ENCODE assay signal across 9 mouse cellular contexts in genomic region chr3:101799852-101800595, GRCm38 (mm10). TPM values are rescaled to one million over a fixed set of nuclear protein-coding genes. Genes with fewer than 3 reads are reported as not detected.
DNase-seq lines count a peak whose midpoint lies in the region; ATAC-seq and TF ChIP-seq lines count a peak whose summit lies in the region.
"Had no signal": no experiment of that assay in that cellular context is flagged by ENCODE, and none has a peak within 500 bp of the region (broad histone marks: within the 10 kb centered on the region; RNA-seq: fewer than 3 reads in every experiment).

No protein-coding gene starts in this region.

- TF ChIP-seq CTCF in lung, postnatal 0 days (IDR thresholded peaks at IDR 0.05): no peak
- no peak for TF ChIP-seq CTCF in lung, adult 2 months (IDR thresholded peaks at IDR 0.05; ENCODE audit: insufficient read depth, low read length)

- H3K9ac ChIP-seq in lung, postnatal 0 days (replicated peaks; ENCODE audit: low read depth): no peak overlapping the region
- H3K9ac ChIP-seq in hindbrain, embryonic 16.5 days (ENCODE audit: low read depth, low read length): no peak overlapping the region

- peak; percentile 16; the same call in 1 of the 2 replicates for ATAC-seq in lung, postnatal 0 days
- ATAC-seq in hindbrain, embryonic 16.5 days: no peak

- TF ChIP-seq POLR2A in lung, adult 2 months (IDR thresholded peaks at IDR 0.05; ENCODE audit: borderline replicate concordance, extremely low read depth, low read depth, low read length): no peak

- H3K4me2 ChIP-seq in lung, postnatal 0 days (replicated peaks; ENCODE audit: low read depth, low read length): no peak overlapping the region
- no peak overlapping the region for H3K4me2 ChIP-seq in hindbrain, embryonic 16.5 days (ENCODE audit: low read length)

- H3K4me1 ChIP-seq in lung, postnatal 0 days (ENCODE audit: insufficient read depth, low read depth, low read length): peaks cover 4% of the 10 kb centered on the region; the same call in 1 of the 2 replicates
- H3K4me1 ChIP-seq in lung, adult 2 months (ENCODE audit: control insufficient read depth, insufficient read depth, low read length): 0 out of 2 replicates have a peak, but pooled peaks cover 5% of the 10 kb centered on the region
- H3K4me1 ChIP-seq in hindbrain, embryonic 16.5 days (ENCODE audit: control insufficient read depth, insufficient read depth, low read depth, low read length): peaks cover 12% of the 10 kb centered on the region

- H3K4me3 ChIP-seq in lung, postnatal 0 days (ENCODE audit: low read depth, low read length): no peak overlapping the region
- no peak overlapping the region for H3K4me3 ChIP-seq in lung, adult 2 months (replicated peaks; ENCODE audit: extremely low read depth, low read depth, low read length)
- no peak overlapping the region for H3K4me3 ChIP-seq in hindbrain, embryonic 16.5 days (ENCODE audit: low read length)
- H3K4me3 ChIP-seq: embryonic facial prominence, embryonic 10.5 days had no signal

- peak; percentile 61 for DNase-seq in lung, postnatal 0 days (ENCODE audit: low spot score)
- DNase-seq in lung, adult 2 months: no peak
- DNase-seq in c-Kit-positive CD71-negative TER-119-negative erythroid progenitor cells, embryonic 14.5 days (ENCODE audit: low read depth): peak; percentile 32
- DNase-seq in kidney, postnatal 10 days: peak; percentile 68
- peak; percentile 83 for DNase-seq in thymus, postnatal 0 days (ENCODE audit: low spot score)
- no peak for DNase-seq in frontal cortex, postnatal 14 days (ENCODE audit: low spot score in 2 of 2)
- no peak for DNase-seq in gastrocnemius, postnatal 4 days (ENCODE audit: low spot score in 2 of 2)

- no peaks in the 10 kb centered on the region for H3K36me3 ChIP-seq in lung, postnatal 0 days (ENCODE audit: insufficient read depth, low read length)
- no peaks in the 10 kb centered on the region for H3K36me3 ChIP-seq in hindbrain, embryonic 16.5 days (ENCODE audit: control insufficient read depth, insufficient read depth, low read length)
- H3K36me3 ChIP-seq: embryonic facial prominence, embryonic 10.5 days had no signal

- no peak for TF ChIP-seq EP300 in lung, postnatal 0 days (IDR thresholded peaks at IDR 0.05)

- WGBS in lung, postnatal 0 days: 56% methylated on average over 14 of the region's 14 CpGs
- 52% methylated on average over 14 of the region's 14 CpGs for WGBS in lung, adult 2 months
- 75% methylated on average over 14 of the region's 14 CpGs for WGBS in hindbrain, embryonic 16.5 days

- H3K9me3 ChIP-seq in lung, postnatal 0 days (ENCODE audit: low read length): no peaks in the 10 kb centered on the region
- H3K9me3 ChIP-seq in hindbrain, embryonic 16.5 days (ENCODE audit: control insufficient read depth, low read length): no peaks in the 10 kb centered on the region
- H3K9me3 ChIP-seq: embryonic facial prominence, embryonic 10.5 days had no signal

- no peaks in the 10 kb centered on the region for H3K27me3 ChIP-seq in lung, postnatal 0 days (replicated peaks; ENCODE audit: insufficient read depth, low read length)
- no peaks in the 10 kb centered on the region for H3K27me3 ChIP-seq in hindbrain, embryonic 16.5 days (replicated peaks; ENCODE audit: control insufficient read depth, insufficient read depth, low read length)

- no peak overlapping the region for H3K27ac ChIP-seq in lung, postnatal 0 days (ENCODE audit: low read length)
- H3K27ac ChIP-seq in hindbrain, embryonic 16.5 days (ENCODE audit: low read depth, low read length): no peak overlapping the region
- H3K27ac ChIP-seq: embryonic facial prominence, embryonic 10.5 days had no signal

RNA-seq across cellular contexts. Expression of gene Mab21l3, which starts 48.7 kb away (rescaled TPM):
- 0.12 and 0.37 TPM in 2 replicates for polyA plus RNA-seq in lung, postnatal 0 days (2015; fragmentation: Nextera tagmentation; extraction: Ambion mirVana)
- 0.19 and 0.53 TPM in 2 replicates for polyA plus RNA-seq in lung, adult 2 months (2012; rRNA removed)
- 0.88 and 1.4 TPM in 2 replicates for polyA plus RNA-seq in thymus, postnatal 0 days (2015; fragmentation: Nextera tagmentation; extraction: Ambion mirVana)
- under 1 TPM; 0.12 to 0.16 TPM for total RNA-seq in gastrocnemius, postnatal 4 days (2021)
- polyA plus RNA-seq in hindbrain, embryonic 16.5 days (2015; fragmentation: Nextera tagmentation; extraction: Ambion mirVana): 0.16 TPM in 2 replicates

Comparison
In these comparisons a context has a peak if more than half of its experiments do, and no peak if none do; other contexts are left out.
1. DNase-seq: peak in lung, postnatal 0 days (single experiment), c-Kit-positive CD71-negative TER-119-negative erythroid progenitor cells, embryonic 14.5 days (single experiment), kidney, postnatal 10 days (single experiment) and thymus, postnatal 0 days (single experiment); none in lung, adult 2 months (single experiment), frontal cortex, postnatal 14 days (0 of 2) and gastrocnemius, postnatal 4 days (0 of 2).